Mouse (Mus musculus) hindbrain, embryonic 10.5 days (tissue): Measurements from ENCODE around the gene Tcf21. TPM values are rescaled to one million over a fixed set of nuclear protein-coding genes. Genes with fewer than 3 reads are reported as not detected.

Experiments
- DNase-seq: peaks from one replicate; pipeline ENCODE4 v3.0.0-alpha.2; 2017; ENCODE audit warnings: low spot score
- H3K27ac ChIP-seq: fragments of 300-500 bp; sonication (generic); 2 replicates; pipeline ENCODE4 v1.5.1; 2016; ENCODE audit warnings: mild to moderate bottlenecking, moderate library complexity
- H3K27me3 ChIP-seq: fragments of 300-500 bp; sonication (generic); 2 replicates; pipeline ENCODE4 v1.6.1; 2016; ENCODE audit warnings: mild to moderate bottlenecking; ENCODE audit not compliant: poor library complexity, insufficient read depth, severe bottlenecking
- H3K36me3 ChIP-seq: fragments of 300-500 bp; sonication (generic); 2 replicates; pipeline ENCODE4 v1.6.1; 2016; ENCODE audit warnings: mild to moderate bottlenecking, moderate library complexity
- H3K4me1 ChIP-seq: fragments of 300-500 bp; sonication (generic); replicated peaks from 2 replicates; pipeline ENCODE4 v1.6.1; 2016; ENCODE audit warnings: mild to moderate bottlenecking
- H3K4me3 ChIP-seq: fragments of 300-500 bp; sonication (generic); 2 replicates; pipeline ENCODE4 v1.5.1; 2016; ENCODE audit warnings: mild to moderate bottlenecking, moderate library complexity
- H3K9me3 ChIP-seq: fragments of 300-500 bp; sonication (generic); 2 replicates; pipeline ENCODE4 v1.6.1; 2016; ENCODE audit warnings: mild to moderate bottlenecking, moderate library complexity
- WGBS: fragments of 180-500 bp; shearing (Covaris S2); methylation state at CpG from one replicate; pipeline ENCODE4 v1.1.7; 2016; 5-methylcytosine and 5-hydroxymethylcytosine counted together
- polyA plus RNA-seq: library from polyadenylated mRNA; unstranded; fragments of >200 nt; fragmentation: Nextera tagmentation; extraction: Ambion mirVana; gene quantifications from 2 replicates; pipeline ENCODE4 v1.2.1, GENCODE M21; 2016

Gene Tcf21
- polyA plus RNA-seq, 1 experiment from 2014 or later = 0.27 TPM

DNA sequence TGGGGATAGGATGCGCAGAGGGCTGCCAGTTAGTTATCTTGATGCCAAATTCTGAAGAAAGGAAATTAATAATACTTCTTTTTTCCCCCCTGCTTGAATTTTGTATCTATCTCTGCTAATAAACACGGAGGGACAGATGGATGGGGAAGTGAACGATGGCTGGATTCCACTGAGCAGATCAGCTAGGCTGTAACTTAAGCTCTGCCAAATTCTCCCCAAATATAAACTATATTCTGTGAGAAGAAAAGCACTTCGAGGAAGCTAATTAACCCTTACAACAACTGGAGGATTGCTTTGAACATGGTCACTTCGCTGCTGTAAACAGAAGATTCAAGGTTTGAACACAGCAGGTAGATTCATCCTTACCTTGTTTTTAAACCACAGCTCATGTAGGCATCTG lies 2.5 kb upstream of the Tcf21 start:
- no peak for DNase-seq
- H3K36me3 ChIP-seq = no peaks in the 10 kb centered on the region
- peaks cover 11% of the 10 kb centered on the region for H3K4me1 ChIP-seq
- H3K27ac ChIP-seq = no peak overlapping the region
- no peaks in the 10 kb centered on the region for H3K9me3 ChIP-seq
- peaks cover 92% of the 10 kb centered on the region for H3K27me3 ChIP-seq
- H3K4me3 ChIP-seq = no peak overlapping the region
- 13% methylated on average over 5 of the region's 5 CpGs for WGBS

- Histone ChIP-seq H3K36me3 (no peaks in the 10 kb centered on the region), H3K9me3 (no peaks in the 10 kb centered on the region), H3K27ac (no peak overlapping the region), H3K4me1 (peaks cover 11% of the 10 kb centered on the region), H3K27me3 (peaks cover 98% of the 10 kb centered on the region), H3K4me3 (no peak overlapping the region)
- 2% methylated on average over 5 of the region's 5 CpGs for WGBS
- DNase-seq = no peak
These were observed 1.7 kb upstream of the Tcf21 start for GRCm38 (mm10) chr10:22821709-22822108.

DNA sequence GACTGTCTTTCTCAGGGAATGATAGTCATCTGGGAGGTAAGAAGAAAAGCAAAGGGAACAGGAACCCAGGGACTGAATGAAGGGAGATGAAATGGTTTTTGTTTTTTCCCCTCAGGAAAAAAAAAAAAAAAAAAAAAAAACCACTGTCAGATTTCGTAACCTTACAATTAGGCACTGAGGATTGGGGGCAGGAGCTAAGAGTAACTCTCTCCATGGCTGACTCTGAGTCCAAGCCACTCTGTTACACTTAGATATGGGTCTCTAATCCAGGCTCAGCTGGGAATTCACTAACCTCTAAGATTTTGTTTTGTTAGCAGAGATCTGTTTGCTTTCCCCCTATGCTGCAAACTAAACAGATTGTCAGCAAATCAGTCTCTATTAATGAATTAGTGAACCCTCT lies 1.3 kb upstream of the Tcf21 start:
- Histone ChIP-seq H3K27me3 (peaks cover 98% of the 10 kb centered on the region), H3K27ac (no peak overlapping the region), H3K9me3 (no peaks in the 10 kb centered on the region), H3K36me3 (no peaks in the 10 kb centered on the region), H3K4me3 (no peak overlapping the region), H3K4me1 (peaks cover 11% of the 10 kb centered on the region)
- DNase-seq = no peak
- WGBS = 6% methylated on average over 1 of the region's 1 CpGs

DNA sequence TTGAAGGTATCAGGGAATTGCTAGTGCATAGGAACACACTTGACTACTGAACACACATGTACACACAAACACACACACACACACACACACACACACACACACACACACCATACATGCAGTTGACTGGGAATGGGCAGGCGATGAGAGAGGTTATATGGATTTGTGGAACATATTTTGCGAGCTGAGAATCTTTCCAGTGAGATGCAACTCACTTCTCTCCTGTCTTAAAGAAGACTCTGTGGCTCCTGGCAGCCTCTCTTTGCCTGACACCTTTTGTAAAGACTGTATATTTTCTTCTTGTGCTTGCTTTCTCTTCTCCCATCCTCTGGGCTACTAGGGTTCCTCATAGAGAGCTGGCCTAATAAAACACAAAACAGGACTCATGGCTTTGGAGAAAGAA lies 867 bp upstream of the Tcf21 start:
- H3K4me3 ChIP-seq = no peak overlapping the region
- H3K27ac ChIP-seq = no peak overlapping the region
- 3% methylated on average over 2 of the region's 2 CpGs for WGBS
- H3K4me1 ChIP-seq = peaks cover 11% of the 10 kb centered on the region
- no peaks in the 10 kb centered on the region for H3K36me3 ChIP-seq
- H3K9me3 ChIP-seq = no peaks in the 10 kb centered on the region
- DNase-seq = no peak
- H3K27me3 ChIP-seq = peaks cover 98% of the 10 kb centered on the region

DNA sequence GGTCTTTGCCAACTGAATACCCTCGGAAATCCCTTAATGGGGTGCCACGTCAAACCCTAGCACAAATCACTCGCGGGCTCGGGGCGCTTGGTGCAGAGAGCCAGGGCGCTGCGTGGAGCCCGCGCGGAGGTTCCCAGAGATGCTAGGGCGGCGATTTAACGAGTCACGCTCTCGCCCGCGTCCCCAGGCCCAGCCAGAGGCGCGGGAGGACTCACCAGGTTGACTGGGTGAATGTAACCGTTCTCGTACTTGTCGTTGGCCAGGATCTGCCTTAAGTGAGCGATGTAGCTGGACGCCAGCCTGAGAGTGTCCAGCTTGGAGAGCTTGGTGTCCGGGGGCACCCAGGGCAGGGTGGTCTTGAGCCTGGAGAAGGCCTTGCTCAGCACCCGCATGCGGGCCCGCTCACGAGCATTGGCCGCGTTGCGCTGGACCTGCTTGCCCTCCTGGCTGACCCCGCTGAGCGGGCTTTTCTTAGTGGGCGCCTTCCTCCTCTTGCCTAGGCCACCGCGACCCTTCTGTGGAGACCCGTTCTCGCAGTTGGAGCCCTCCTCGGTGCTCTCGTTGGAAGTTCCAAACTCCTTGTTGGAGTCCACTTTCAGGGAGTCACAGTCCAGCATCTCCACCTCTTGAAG lies 619 bp downstream of the Tcf21 start:
- no peaks in the 10 kb centered on the region for H3K36me3 ChIP-seq
- H3K27me3 ChIP-seq = peaks cover 98% of the 10 kb centered on the region
- peak; percentile 65 for DNase-seq
- H3K4me1 ChIP-seq = peaks cover 11% of the 10 kb centered on the region
- no peak overlapping the region for H3K27ac ChIP-seq
- peak overlapping the region; percentile 32 for H3K4me3 ChIP-seq
- under 1% methylated on average over 42 of the region's 42 CpGs for WGBS
- no peaks in the 10 kb centered on the region for H3K9me3 ChIP-seq

DNA sequence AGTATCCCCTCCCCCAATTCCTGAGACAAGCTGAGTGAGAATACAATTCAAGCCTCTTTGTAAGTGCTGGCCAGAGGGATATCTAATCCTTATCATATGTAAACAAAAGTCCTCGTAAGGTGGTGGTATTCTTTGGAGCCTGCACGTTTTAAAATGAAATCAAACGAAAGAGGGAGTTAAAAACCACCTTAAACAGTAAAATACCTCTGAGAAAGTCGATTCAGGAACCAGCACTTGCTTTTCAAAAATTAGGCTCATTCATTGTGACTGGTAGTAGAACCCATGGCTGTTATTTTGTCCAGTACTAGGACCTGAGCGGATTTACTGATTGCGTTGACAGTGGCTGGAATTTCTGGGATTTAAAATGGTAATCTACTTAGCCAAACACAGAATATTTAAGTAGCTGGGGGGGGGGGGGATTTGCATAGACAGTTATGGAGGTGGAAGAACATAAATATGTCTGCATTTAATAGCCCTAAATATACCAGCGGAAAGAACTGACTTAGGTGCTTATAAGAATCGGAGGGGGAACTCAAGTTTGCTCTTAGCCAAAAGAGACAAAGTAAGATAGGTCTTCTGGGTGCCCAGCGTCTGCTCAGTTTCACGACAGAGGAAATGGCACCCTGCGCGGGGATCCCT lies 1.3 kb downstream of the Tcf21 start:
- H3K36me3 ChIP-seq = no peaks in the 10 kb centered on the region
- no peaks in the 10 kb centered on the region for H3K9me3 ChIP-seq
- under 1% methylated on average over 12 of the region's 12 CpGs for WGBS
- no peak overlapping the region for H3K27ac ChIP-seq
- H3K27me3 ChIP-seq = peaks cover 98% of the 10 kb centered on the region
- H3K4me3 ChIP-seq = peak overlapping the region; percentile 32
- DNase-seq = no peak
- peaks cover 12% of the 10 kb centered on the region for H3K4me1 ChIP-seq

- H3K4me1 ChIP-seq = peaks cover 18% of the 10 kb centered on the region
- 0% methylated on average over 4 of the region's 4 CpGs for WGBS
- H3K27me3 ChIP-seq = peaks cover 98% of the 10 kb centered on the region
- H3K27ac ChIP-seq = no peak overlapping the region
- H3K36me3 ChIP-seq = no peaks in the 10 kb centered on the region
- H3K9me3 ChIP-seq = no peaks in the 10 kb centered on the region
- H3K4me3 ChIP-seq = no peak overlapping the region
- DNase-seq = no peak
These were observed 2.0 kb downstream of the Tcf21 start for GRCm38 (mm10) chr10:22817976-22818375.

GRCm38 (mm10) chr10:22817561-22817960 lies 2.4 kb downstream of the Tcf21 start:
- Histone ChIP-seq H3K4me1 (peaks cover 18% of the 10 kb centered on the region), H3K9me3 (no peaks in the 10 kb centered on the region), H3K4me3 (no peak overlapping the region), H3K27ac (no peak overlapping the region), H3K27me3 (peaks cover 98% of the 10 kb centered on the region), H3K36me3 (no peaks in the 10 kb centered on the region)
- WGBS = 0% methylated on average over 18 of the region's 18 CpGs
- DNase-seq = no peak

GRCm38 (mm10) chr10:22816237-22816762 lies 3.7 kb downstream of the Tcf21 start:
- H3K4me3 ChIP-seq = no peak overlapping the region
- no peak for DNase-seq
- no peaks in the 10 kb centered on the region for H3K36me3 ChIP-seq
- WGBS = under 1% methylated on average over 28 of the region's 28 CpGs
- peaks cover 20% of the 10 kb centered on the region for H3K4me1 ChIP-seq
- H3K27ac ChIP-seq = no peak overlapping the region
- no peaks in the 10 kb centered on the region for H3K9me3 ChIP-seq
- H3K27me3 ChIP-seq = peaks cover 98% of the 10 kb centered on the region

- H3K4me3 ChIP-seq = no peak overlapping the region
- no peak overlapping the region for H3K27ac ChIP-seq
- no peak for DNase-seq
- H3K27me3 ChIP-seq = peaks cover 98% of the 10 kb centered on the region
- H3K4me1 ChIP-seq = peaks cover 20% of the 10 kb centered on the region
- 2% methylated on average over 19 of the region's 19 CpGs for WGBS
- H3K36me3 ChIP-seq = no peaks in the 10 kb centered on the region
- no peaks in the 10 kb centered on the region for H3K9me3 ChIP-seq
These were observed 4.3 kb downstream of the Tcf21 start for GRCm38 (mm10) chr10:22815461-22816236.

GRCm38 (mm10) chr10:22814771-22815170 lies 5.2 kb downstream of the Tcf21 start:
- Histone ChIP-seq H3K9me3 (no peaks in the 10 kb centered on the region), H3K4me1 (peaks cover 17% of the 10 kb centered on the region), H3K36me3 (no peaks in the 10 kb centered on the region), H3K27me3 (peaks cover 98% of the 10 kb centered on the region), H3K27ac (no peak overlapping the region), H3K4me3 (no peak overlapping the region)
- DNase-seq = no peak
- WGBS = 0% methylated on average over 2 of the region's 2 CpGs

GRCm38 (mm10) chr10:22814294-22814693 lies 5.7 kb downstream of the Tcf21 start:
- no peaks in the 10 kb centered on the region for H3K36me3 ChIP-seq
- H3K27ac ChIP-seq = no peak overlapping the region
- no peaks in the 10 kb centered on the region for H3K9me3 ChIP-seq
- H3K4me1 ChIP-seq = peaks cover 13% of the 10 kb centered on the region
- DNase-seq = no peak
- under 1% methylated on average over 4 of the region's 8 CpGs for WGBS
- no peak overlapping the region for H3K4me3 ChIP-seq
- peaks cover 98% of the 10 kb centered on the region for H3K27me3 ChIP-seq
